Mouse (Mus musculus) limb, embryonic 10.5 days (tissue): ENCODE measurements at regions not wholly inside any gene's neighbourhood (a gene's known extent, or its start where the extent isn't known, plus 50 kb on each side); places are given as distances from the start of the nearest gene placed in this dataset.
A peak's percentile ranks its signal among the peaks of the same experiment; 100 is the strongest.

ENCODE experiments used
- DNase-seq: peaks from one replicate; pipeline ENCODE4 v3.0.0-alpha.2; 2017; ENCODE audit warnings: low spot score
- H3K27ac ChIP-seq: fragments of 300-500 bp; sonication (generic); 2 replicates; pipeline ENCODE4 v1.5.1; 2016; ENCODE audit warnings: mild to moderate bottlenecking
- H3K27me3 ChIP-seq: fragments of 300-500 bp; sonication (generic); 2 replicates; pipeline ENCODE4 v1.6.1; 2016; ENCODE audit warnings: low read depth, mild to moderate bottlenecking; ENCODE audit not compliant: poor library complexity, severe bottlenecking
- H3K36me3 ChIP-seq: fragments of 300-500 bp; sonication (generic); 2 replicates; pipeline ENCODE4 v1.6.1; 2016; ENCODE audit warnings: mild to moderate bottlenecking, moderate library complexity
- H3K4me1 ChIP-seq: fragments of 300-500 bp; sonication (generic); 2 replicates; pipeline ENCODE4 v1.6.1; 2016
- H3K4me3 ChIP-seq: fragments of 300-500 bp; sonication (generic); 2 replicates; pipeline ENCODE4 v1.5.1; 2016; ENCODE audit warnings: mild to moderate bottlenecking, moderate library complexity
- H3K9me3 ChIP-seq: fragments of 300-500 bp; sonication (generic); replicated peaks from 2 replicates; pipeline ENCODE4 v1.6.1; 2016; ENCODE audit warnings: mild to moderate bottlenecking
- whole genome bisulfite sequencing: fragments of 180-500 bp; shearing (Covaris S2); methylation state at CpG from one replicate; pipeline ENCODE4 v1.1.7; 2016; 5-methylcytosine and 5-hydroxymethylcytosine counted together

- Histone ChIP-seq H3K27me3 (no peaks in the 10 kb centered on the region), H3K4me3 (no peak overlapping the region), H3K36me3 (no peaks in the 10 kb centered on the region), H3K27ac (peak overlapping the region; percentile 69), H3K9me3 (no peaks in the 10 kb centered on the region), H3K4me1 (peaks cover 14% of the 10 kb centered on the region)
- DNase-seq, result no peak
- WGBS, result 65% methylated on average over 12 of the region's 12 CpGs
Observed at GRCm38 (mm10) chr7:78971644-78972313, 58.6 kb downstream of the Isg20 start.

- WGBS, result 35% methylated on average over 5 of the region's 5 CpGs
- H3K9me3 ChIP-seq, result no peaks in the 10 kb centered on the region
- peak overlapping the region; percentile 80 for H3K27ac ChIP-seq
- peaks cover 15% of the 10 kb centered on the region for H3K4me1 ChIP-seq
- H3K4me3 ChIP-seq, result peak overlapping the region; percentile 54
- 0 out of 2 replicates have a peak, but pooled peaks cover 12% of the 10 kb centered on the region for H3K27me3 ChIP-seq
- no peaks in the 10 kb centered on the region for H3K36me3 ChIP-seq
- DNase-seq, result no peak
Observed at GRCm38 (mm10) chr7:78989751-78990206, 63.5 kb upstream of the Acan start.

- Histone ChIP-seq H3K27ac (peak overlapping the region; percentile 80), H3K4me1 (peaks cover 15% of the 10 kb centered on the region), H3K4me3 (peak overlapping the region; percentile 54), H3K27me3 (0 out of 2 replicates have a peak, but pooled peaks cover 12% of the 10 kb centered on the region), H3K36me3 (no peaks in the 10 kb centered on the region), H3K9me3 (no peaks in the 10 kb centered on the region)
- DNase-seq, result peak; percentile 77
- 6% methylated on average over 27 of the region's 27 CpGs for WGBS
Observed at GRCm38 (mm10) chr7:78990302-78991038, 62.8 kb upstream of the Acan start.

GRCm38 (mm10) chr7:78992991-78993390, 60.3 kb upstream of the Acan start:
- DNase-seq, result no peak

GRCm38 (mm10) chr7:78994134-78994533, 59.1 kb upstream of the Acan start:
- no peaks in the 10 kb centered on the region for H3K36me3 ChIP-seq
- no peak overlapping the region for H3K27ac ChIP-seq
- 0 out of 2 replicates have a peak, but pooled peaks cover 11% of the 10 kb centered on the region for H3K27me3 ChIP-seq
- peaks cover 15% of the 10 kb centered on the region for H3K4me1 ChIP-seq
- no peak overlapping the region for H3K4me3 ChIP-seq
- no peaks in the 10 kb centered on the region for H3K9me3 ChIP-seq
- DNase-seq, result no peak
- WGBS, result 91% methylated on average over 8 of the region's 8 CpGs

More at GRCm38 (mm10) chr7:78992991-78993390, 60.3 kb upstream of the Acan start:
- 92% methylated on average over 7 of the region's 7 CpGs for WGBS
- no peak overlapping the region for H3K27ac ChIP-seq
- H3K4me1 ChIP-seq, result peaks cover 15% of the 10 kb centered on the region
- no peaks in the 10 kb centered on the region for H3K9me3 ChIP-seq
- H3K36me3 ChIP-seq, result no peaks in the 10 kb centered on the region
- H3K4me3 ChIP-seq, result no peak overlapping the region
- H3K27me3 ChIP-seq, result 0 out of 2 replicates have a peak, but pooled peaks cover 12% of the 10 kb centered on the region

GRCm38 (mm10) chr7:78995034-78995433, 58.2 kb upstream of the Acan start:
- H3K36me3 ChIP-seq, result no peaks in the 10 kb centered on the region
- peaks cover 11% of the 10 kb centered on the region for H3K4me1 ChIP-seq
- H3K27ac ChIP-seq, result no peak overlapping the region
- 75% methylated on average over 2 of the region's 2 CpGs for WGBS
- H3K4me3 ChIP-seq, result no peak overlapping the region
- no peaks in the 10 kb centered on the region for H3K9me3 ChIP-seq
- no peak for DNase-seq
- 0 out of 2 replicates have a peak, but pooled peaks cover 4% of the 10 kb centered on the region for H3K27me3 ChIP-seq

- no peak overlapping the region for H3K27ac ChIP-seq
- WGBS, result 78% methylated on average over 4 of the region's 4 CpGs
- no peaks in the 10 kb centered on the region for H3K36me3 ChIP-seq
- no peak for DNase-seq
- no peaks in the 10 kb centered on the region for H3K9me3 ChIP-seq
- H3K4me1 ChIP-seq, result peaks cover 3% of the 10 kb centered on the region
- no peak overlapping the region for H3K4me3 ChIP-seq
- H3K27me3 ChIP-seq, result 0 out of 2 replicates have a peak, but pooled peaks cover 3% of the 10 kb centered on the region
Observed at GRCm38 (mm10) chr7:78995820-78996219, 57.5 kb upstream of the Acan start.
